Mouse (Mus musculus) T-helper 2 cell (primary cell): ENCODE results near the gene Camta2.

Experiments used
- in situ Hi-C: fragments of 300-600 bp; cut with MboI, MseI; formaldehyde crosslinking; loops from one replicate; pipeline ENCODE4 v1.15.1; 2025; ENCODE audit warnings: high pct_unique_total_duplicates

Camta2 gene

GRCm38 (mm10) chr11:70623053-70623742 lies 64.7 kb downstream of the Camta2 start:
- in situ Hi-C loops: no loop called here

DNA sequence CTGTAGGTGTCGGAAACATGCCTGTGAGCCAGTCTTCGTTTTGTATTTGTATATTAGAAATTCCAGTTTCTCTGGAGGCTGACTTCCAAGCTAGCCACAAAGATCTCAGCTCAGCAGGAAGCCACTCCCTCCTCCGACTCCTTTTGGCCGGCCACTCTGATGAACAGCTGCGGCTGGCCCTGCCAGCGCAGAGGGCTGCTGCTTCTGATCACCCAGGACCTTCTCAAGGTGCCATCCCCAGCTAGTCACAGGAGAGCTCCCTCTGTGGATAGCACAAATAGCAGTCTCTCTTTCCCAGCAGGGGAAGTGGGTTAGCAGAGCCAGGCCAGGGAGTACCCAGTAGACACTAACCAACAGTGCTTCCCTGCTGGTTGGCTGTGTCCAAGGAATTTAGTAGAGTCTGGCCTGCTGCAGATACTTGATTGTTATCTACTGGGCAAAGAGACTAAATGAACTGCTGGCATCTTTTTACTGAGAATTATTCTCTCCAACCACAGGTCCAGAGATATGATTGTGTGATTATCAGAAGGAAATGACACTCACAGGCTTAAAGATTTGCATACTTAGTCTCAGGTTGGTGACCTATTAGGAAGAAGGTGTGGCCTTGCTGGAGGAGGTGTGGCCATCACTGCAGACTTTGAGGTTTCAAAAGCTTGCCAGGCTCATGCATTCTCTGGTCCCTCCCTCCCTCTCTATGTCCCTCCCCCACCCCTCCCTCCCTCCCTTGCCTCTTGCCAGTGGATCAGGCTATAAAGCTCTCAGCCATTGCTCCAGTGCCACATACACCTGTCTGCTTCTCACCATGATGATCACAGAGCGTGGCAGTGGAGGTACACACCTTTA lies 65.7 kb downstream of the Camta2 start:
- in situ Hi-C loops: no loop called here
